Mouse (Mus musculus): Measurements from ENCODE around the gene Whamm.

The Whamm gene

GRCm38 (mm10) chr7:81599379-81600280, 28.6 kb downstream of the Whamm start:
- DNase-seq = no peak

GRCm38 (mm10) chr7:81604991-81605390, 33.9 kb downstream of the Whamm start:
- DNase-seq = no peak

DNA sequence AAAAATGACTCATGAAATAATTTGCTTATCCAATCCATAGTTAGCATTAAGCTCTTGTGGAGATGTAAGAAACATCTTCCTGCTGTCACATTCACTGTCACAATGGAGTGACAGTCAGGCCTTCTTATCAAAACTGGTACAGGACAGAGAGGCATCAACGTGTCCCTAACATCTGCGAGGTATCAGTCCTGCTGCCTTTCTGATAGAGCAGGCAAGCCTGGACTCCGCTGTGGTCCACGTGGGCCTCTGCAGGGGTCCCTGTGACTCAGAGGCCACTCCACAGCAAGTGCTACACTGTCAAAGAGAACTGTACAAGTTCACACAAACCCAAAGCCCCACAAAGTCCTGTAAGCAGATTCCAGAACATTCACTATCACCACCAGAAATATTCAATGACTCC, 34.4 kb downstream of the Whamm start:
- no peak for DNase-seq

DNA sequence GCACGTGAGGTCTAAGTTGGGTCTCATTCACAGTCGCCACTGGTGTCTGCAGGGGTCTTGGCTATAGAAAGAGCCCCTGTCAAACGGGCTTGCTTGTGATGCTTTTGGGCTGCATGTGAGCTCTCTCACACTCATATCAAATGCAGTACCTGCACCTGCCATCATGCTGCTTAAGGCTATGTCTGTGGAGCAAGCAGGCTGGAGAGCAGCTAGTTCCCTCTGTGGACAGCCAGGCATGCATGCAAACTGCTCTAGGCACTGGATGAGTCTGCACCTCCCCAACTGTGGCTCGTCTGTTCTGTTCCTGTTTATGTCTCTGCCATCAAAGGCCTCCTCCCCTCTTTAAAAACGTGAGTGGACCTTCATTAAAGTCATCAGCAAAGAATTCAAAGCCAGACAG, 35.4 kb downstream of the Whamm start:
- no peak for DNase-seq

GRCm38 (mm10) chr7:81610125-81610524, 39.1 kb downstream of the Whamm start:
- DNase-seq = peak; percentile 36

DNA sequence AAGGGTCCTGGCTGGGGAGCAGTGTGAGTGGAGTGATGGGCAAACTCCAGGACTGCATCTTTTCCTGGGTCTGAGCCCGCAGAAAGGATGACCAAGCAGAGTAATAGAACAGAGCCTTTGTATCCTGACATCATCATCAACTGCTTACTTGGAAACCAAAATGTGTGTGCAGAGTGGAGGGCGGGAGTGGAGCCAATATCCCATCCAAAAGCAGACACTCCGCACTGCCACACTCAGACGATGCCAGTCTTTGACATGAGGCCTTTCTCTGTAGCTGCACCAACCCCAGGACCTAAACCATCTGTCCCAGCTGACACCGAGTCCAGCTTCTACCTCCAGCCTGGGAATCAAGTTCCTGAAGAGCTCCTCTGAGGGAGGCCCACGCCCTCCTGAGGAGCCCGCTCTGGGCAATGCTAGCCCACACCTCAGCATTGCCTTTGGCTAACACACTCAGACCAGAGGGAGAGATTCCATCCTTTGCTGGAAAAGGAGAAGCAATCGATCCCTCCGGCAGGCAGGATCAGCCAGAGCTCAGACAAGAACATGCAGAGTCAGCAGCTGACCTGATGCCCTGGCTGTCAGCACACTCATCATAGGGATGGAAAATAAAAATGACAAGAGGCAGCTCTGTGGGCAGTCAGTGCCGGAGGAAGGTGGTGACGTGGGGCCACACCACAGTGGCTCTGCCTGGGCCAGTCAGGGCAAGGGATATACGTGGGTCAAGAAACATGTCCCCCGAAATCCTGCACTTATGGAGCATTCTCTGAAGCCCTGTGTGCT, 42.0 kb downstream of the Whamm start:
- DNase-seq = no peak

- no peak for DNase-seq
These were observed 44.0 kb downstream of the Whamm start for GRCm38 (mm10) chr7:81615031-81615430.

DNA sequence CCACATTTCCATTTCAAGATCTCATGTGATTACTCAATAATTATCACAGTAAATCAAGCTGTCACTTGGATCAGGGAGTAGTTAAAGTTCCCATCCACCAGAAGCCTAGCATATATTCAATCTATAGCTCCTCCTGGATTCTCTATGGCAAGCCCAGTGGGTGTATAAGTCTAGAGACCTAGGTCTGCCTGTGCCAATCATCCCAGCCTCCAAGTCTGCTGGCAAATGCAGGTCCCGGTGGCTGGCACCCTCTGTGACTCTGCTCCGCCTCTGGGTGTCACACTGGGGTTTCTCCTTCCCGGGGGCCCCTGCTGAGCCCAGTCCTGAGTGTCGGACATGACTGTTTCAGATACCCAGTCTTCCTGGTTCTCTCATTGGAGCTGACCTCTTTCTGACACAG, 51.7 kb downstream of the Whamm start:
- DNase-seq = no peak

- DNase-seq = no peak
These were observed 52.7 kb downstream of the Whamm start for GRCm38 (mm10) chr7:81623767-81624166.

DNA sequence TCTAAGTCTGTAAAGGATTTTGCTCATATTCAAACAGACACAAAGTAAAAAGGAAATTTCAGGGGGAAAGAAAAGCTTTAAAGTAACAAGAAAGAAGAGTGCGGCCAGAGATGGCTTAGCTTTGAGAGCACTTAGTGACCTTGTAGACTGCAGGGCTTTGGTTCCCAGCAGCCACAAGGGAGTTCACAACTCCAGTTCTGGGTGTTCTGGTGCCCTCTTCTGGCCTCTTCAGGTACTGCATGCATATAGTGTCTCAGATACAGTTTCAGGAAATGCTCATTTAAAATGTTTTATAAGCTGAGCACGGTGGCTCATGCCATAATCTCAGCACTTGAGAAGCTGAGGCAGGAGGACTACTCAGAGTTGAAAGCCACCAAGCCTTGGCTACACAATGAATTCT, 55.4 kb downstream of the Whamm start:
- DNase-seq = peak; percentile 11

GRCm38 (mm10) chr7:81631261-81631660, 60.2 kb downstream of the Whamm start:
- DNase-seq = no peak

DNA sequence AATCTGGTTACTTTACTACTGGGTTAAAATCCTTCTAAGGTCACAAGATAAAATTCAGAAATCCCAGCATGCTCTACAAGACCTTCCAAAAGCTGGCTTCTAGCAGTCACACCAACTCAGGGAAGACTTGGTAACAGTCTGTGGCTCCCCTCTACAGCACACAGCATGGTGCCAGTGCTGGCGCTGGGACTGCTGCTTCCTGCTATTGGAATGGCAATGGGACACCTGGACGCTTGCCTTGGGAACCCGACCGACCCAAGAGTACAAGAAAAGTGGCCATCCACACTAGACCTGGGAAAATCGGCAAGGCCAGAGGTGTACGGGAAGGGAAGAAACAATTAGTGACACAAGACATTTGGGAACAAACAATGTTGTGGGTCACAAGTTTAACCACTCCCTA, 61.5 kb downstream of the Whamm start:
- DNase-seq = no peak

DNA sequence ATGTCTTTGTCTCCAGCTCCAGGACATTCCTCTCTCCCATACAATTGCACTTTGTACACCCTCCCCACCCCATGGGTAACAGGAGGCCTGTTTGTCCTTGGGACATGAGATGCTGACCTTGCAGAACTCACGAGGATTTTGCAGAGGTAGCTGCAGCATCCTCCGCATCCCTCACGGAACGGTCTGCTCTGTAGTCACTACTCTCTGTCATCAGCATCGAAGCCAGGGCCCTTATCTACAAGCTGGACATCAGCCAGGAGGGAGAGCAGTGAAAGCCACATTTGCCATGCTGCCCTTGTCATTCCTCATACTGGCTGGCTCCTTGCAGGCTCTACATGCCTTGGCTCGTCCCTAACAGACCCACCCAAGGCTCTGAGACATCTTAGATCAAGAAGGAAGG, 70.0 kb downstream of the Whamm start:
- no peak for DNase-seq

DNA sequence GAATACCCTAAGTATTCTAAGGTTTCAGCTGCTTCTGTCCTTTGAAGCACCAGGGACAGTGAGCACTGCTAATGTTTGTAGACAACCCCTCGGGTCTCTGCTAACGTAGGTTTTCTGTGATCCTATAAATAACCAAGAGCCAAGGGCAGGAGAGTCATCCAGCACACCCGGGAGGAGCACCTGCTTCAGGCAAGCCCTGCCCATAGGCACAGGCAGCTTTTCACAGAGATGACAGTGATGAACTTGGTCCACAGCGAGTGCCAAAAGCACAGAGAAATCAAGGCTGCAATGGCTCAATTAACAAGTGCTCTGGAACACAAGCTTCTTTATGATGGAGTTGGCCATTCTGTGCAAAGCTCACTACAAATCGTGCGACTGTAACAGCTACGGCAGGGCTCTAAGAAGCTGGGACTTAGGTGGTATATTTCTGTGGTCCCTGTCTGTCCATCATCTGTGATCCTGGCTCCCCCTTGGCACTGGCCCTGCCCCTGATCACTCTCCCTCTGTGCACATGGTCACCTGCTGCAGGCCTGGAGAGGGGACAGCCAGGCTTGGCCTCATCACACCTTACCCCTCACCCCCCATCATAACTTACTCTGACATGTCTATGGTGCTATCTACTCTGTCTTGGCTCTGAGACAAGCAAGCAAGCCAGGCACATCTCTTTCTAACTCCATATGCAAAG, 73.6 kb downstream of the Whamm start:
- no peak for DNase-seq

Data from embryo, embryonic 11 days (tissue).